Mouse (Mus musculus) bone marrow, adult 2 months (tissue): ENCODE data around the gene Kctd21. TPM values are rescaled to one million over a fixed set of nuclear protein-coding genes. Genes with fewer than 3 reads are reported as not detected.

Experiments used
- H3K27ac ChIP-seq: fragments of 200-500 bp; 2 replicates; pipeline ENCODE4 v1.5.1; 2012; ENCODE audit warnings: low read depth, mild to moderate bottlenecking, control low read depth, inconsistent platforms, low read length; ENCODE audit not compliant: control insufficient read depth, poor library complexity, insufficient read depth
- H3K4me1 ChIP-seq: fragments of 200-500 bp; 2 replicates; pipeline ENCODE4 v1.6.1; 2011; ENCODE audit warnings: low read length; ENCODE audit not compliant: control insufficient read depth, insufficient read depth
- H3K4me3 ChIP-seq: fragments of 200-500 bp; replicated peaks from 2 replicates; pipeline ENCODE3; 2011; ENCODE audit warnings: mild to moderate bottlenecking, low read depth, low read length, control low read depth; ENCODE audit not compliant: control insufficient read depth
- CTCF ChIP-seq: fragments of 200-500 bp; IDR thresholded peaks from 2 replicates; pipeline ENCODE4 v1.5.1; 2011; ENCODE audit warnings: low read length, control low read depth; ENCODE audit not compliant: control insufficient read depth, insufficient read depth
- POLR2A ChIP-seq: fragments of 200-500 bp; IDR thresholded peaks from 2 replicates; pipeline ENCODE4 v1.6.1; 2011; ENCODE audit warnings: low read depth, mild to moderate bottlenecking, control low read depth, low read length, borderline replicate concordance; ENCODE audit not compliant: control insufficient read depth
- WGBS: fragments of 180-500 bp; shearing (Covaris S2); methylation state at CpG from one replicate; pipeline ENCODE4 v1.1.7; 2018; 5-methylcytosine and 5-hydroxymethylcytosine counted together
- polyA plus RNA-seq: library from polyadenylated mRNA; stranded (reverse); fragments of >200 nt; gene quantifications from 2 replicates; pipeline ENCODE4 v1.2.4, GENCODE M21; 2011; ENCODE audit warnings: low replicate concordance; ENCODE audit not compliant: missing spikeins, insufficient read depth, insufficient read length

Gene Kctd21
- polyA plus RNA-seq, 1 experiment, result 1.2 TPM

DNA sequence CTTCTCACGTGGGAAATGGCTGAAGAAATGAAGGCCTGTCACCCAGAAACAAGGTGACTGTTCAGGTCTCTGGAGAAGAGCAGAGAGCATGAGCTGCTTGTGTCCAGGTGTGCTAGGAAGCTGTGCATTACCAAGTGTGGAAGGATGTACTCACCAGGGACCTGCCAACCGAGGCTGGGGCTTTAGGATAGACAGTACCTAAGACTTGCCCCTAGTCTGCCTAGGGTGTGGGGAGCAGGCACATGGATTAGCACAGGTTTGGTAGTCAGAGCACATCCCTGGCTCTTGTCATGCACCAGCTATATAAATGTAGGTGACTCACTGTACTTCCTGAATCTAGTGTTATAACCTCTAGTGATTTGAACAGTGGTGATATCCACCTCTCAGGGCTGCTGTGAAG lies 28.5 kb upstream of the Kctd21 start:
- TF ChIP-seq POLR2A, result no peak
- TF ChIP-seq CTCF, result no peak
- WGBS, result 79% methylated on average over 2 of the region's 2 CpGs
- Histone ChIP-seq H3K4me1 (no peaks in the 10 kb centered on the region), H3K27ac (no peak overlapping the region), H3K4me3 (no peak overlapping the region)

DNA sequence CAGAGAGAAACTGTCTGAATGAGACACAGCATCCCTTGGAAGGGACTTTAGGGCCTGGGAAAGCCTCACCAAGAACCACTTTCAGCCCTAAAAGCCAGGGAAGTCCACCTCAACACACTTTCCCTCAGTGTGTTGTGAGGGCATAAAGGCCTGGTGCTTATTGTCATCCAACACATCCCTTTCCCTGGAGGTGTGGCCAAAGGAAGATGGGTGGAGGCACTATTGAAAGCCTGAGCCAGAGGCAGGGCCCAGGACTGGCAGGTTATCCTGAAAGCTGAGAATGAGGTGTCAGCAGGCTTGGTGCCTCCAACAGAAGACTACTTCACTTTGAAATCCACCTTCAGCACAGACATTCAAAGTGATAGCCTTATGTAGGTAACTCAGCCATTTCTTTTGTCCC lies 27.7 kb upstream of the Kctd21 start:
- H3K4me3 ChIP-seq, result no peak overlapping the region
- TF ChIP-seq CTCF (no peak), POLR2A (no peak)
- H3K4me1 ChIP-seq, result no peaks in the 10 kb centered on the region
- no peak overlapping the region for H3K27ac ChIP-seq

DNA sequence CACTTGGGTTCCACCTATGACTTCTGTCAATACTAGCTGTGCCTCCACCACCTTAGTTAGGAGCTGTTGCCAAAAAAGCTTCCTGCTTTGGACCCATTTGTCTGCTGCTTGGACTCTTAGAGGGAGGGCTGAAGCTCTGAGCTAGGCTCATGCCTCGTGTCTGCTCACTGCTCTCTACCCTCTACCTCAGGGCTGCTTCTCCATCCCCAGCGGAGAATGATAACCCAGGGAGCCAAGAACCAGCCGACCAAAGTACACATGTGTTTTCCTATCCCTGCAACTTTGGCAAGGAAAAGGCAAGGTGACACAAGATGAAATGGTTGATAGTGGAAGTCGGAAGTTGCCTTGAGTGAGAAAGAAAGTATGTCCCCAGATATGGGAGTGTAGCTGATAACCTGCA lies 26.9 kb upstream of the Kctd21 start:
- TF ChIP-seq CTCF (no peak), POLR2A (no peak)
- no peak overlapping the region for H3K4me3 ChIP-seq
- WGBS, result 76% methylated on average over 4 of the region's 4 CpGs
- H3K4me1 ChIP-seq, result no peaks in the 10 kb centered on the region
- no peak overlapping the region for H3K27ac ChIP-seq

DNA sequence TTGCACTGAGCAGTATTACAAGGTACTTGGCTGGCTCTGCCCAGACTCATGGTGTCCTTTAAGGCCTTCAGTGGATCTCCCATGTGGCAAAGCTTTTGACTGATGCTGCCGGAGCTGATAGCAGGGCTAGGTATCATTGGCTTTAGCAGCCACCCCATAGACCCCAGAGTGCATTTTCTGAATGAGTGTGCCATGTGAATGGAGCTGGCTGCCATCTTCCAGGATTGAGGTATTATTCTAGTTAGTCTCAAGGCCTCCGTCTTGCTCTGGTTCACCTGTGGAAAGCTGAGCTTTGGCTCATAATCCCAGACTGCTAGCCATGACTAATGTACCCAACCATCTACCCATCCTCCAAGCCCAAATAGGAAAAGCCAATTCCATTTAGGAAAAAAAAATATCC lies 25.3 kb upstream of the Kctd21 start:
- TF ChIP-seq CTCF, result no peak
- TF ChIP-seq POLR2A, result no peak
- Histone ChIP-seq H3K4me1 (no peaks in the 10 kb centered on the region), H3K27ac (no peak overlapping the region), H3K4me3 (no peak overlapping the region)
- WGBS, result 83% methylated on average over 2 of the region's 2 CpGs

DNA sequence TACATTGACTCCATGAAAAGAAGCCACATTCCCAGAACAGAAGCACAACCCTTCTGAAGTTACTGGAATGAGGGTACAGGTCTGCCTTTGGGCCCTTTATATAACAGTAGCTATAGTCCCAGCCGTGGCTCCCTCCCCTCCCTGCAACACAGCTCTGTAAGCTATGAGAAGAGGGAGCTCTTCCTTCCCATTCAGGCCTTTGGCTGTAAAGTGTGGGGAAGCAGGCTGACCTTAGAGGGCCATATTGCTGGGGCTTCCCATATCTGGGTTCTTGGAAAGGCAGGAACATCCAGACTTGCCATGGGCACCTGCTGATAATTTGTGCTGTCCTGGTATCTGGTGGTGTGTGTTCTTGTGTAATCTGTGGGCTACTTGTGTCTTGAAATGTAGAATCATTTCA lies 24.6 kb upstream of the Kctd21 start:
- no peak overlapping the region for H3K27ac ChIP-seq
- TF ChIP-seq POLR2A, result no peak
- no peak for TF ChIP-seq CTCF
- no peaks in the 10 kb centered on the region for H3K4me1 ChIP-seq
- no peak overlapping the region for H3K4me3 ChIP-seq
- 90% methylated on average over 1 of the region's 1 CpGs for WGBS

DNA sequence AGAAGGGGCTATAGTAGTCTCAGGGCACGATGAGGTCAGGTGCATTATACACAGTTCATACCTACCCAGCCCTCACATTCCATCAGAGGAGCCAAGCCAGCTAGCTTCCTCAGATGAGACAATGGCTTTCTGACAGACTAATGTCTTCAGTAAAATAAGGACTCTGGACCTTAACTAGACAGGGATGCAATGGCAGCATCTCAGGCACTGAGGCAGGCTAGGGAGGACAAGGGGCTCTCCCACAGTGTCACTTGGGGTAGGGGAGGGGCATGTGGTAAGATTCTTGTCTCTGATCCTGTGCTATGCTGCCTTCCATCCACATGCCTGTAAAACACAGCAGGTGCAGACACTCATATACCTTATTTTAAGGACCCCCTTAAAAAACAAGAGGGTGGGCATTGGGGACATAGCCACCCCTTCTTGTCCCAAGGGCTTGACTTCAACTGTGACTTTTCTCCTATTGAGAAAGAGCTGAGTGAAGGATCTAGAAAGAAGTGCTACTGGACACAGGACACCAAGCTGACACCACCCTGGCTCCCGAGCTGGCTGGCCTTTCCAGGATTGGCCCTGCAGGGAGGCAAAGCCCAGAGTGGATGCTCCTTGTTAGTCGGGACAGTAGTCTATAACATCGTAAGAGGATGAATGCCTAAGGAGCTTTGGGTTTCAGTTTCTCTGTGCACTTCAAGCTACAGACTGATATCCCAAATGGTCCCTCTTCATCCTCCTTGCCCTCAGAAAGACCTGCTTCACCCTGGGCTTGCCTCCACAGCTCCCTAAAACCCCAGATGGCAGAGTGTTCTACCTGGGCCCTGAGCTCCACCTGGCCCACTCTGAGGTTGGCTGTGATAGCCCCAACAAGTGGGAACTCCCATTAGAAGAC lies 22.4 kb upstream of the Kctd21 start:
- no peaks in the 10 kb centered on the region for H3K4me1 ChIP-seq

DNA sequence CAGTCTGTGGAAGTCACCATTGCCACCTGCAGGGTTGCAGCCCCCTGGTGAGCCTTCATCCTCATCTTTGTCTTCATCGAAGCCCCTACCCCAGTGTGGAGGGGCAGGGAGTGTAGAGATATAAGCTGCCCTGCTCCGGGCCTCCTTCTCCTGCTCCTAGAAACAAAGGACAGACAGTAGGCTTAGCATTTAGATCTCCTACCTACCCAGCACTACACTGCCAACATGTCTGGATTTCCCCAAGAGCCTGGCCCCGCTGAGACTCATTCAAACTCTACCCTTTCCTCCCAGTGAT lies 21.8 kb upstream of the Kctd21 start:
- no peak overlapping the region for H3K27ac ChIP-seq
- H3K4me1 ChIP-seq, result no peaks in the 10 kb centered on the region
- H3K4me3 ChIP-seq, result no peak overlapping the region
- TF ChIP-seq POLR2A, result no peak
- TF ChIP-seq CTCF, result no peak
- WGBS, result 92% methylated on average over 3 of the region's 3 CpGs

More for the DNA sequence above, 22.4 kb upstream of the Kctd21 start:
- H3K4me3 ChIP-seq, result no peak overlapping the region
- WGBS, result 81% methylated on average over 4 of the region's 4 CpGs
- TF ChIP-seq CTCF (no peak), POLR2A (no peak)
- no peak overlapping the region for H3K27ac ChIP-seq

DNA sequence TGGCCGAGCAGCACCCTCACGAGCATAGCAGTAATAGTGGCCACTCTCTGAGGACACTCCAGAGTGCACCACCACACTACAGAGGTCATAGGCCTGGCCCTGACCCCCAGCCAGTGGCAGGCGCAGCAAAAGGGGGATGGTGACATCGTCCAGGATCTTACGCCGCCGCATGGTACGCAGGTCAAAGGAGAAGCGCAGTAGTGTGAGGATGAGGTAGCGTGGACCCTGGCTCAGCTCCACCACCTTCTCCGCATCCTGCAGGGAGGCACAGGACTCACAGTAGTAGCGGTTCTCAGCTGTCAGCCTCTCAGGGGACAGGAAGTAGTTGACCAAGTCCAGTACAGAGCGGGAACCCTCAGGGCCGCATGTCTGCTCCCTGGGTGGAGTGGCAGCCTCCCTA lies 20.5 kb upstream of the Kctd21 start:
- WGBS, result 84% methylated on average over 14 of the region's 14 CpGs
- Histone ChIP-seq H3K4me3 (no peak overlapping the region), H3K4me1 (no peaks in the 10 kb centered on the region), H3K27ac (no peak overlapping the region)
- TF ChIP-seq POLR2A, result no peak
- no peak for TF ChIP-seq CTCF

DNA sequence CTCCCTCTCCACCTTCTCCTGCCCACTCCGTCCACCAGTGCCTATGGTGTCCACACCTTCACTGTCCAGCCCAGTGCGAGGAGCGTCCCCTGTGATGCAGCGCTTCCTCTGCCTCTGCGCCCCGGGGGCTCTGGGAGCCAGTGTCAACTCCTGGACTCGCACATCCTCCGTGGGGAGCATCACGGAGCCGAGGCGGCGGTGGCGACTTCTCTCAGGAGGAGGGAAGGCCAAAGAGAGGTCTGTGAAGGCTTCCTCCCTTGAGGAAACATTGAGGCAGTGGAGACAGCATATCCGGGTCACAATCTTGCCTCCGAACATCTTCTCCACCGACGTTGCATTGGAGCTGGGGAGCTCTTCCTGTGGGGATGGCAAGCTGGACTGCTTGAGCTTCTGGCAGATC lies 19.9 kb upstream of the Kctd21 start:
- WGBS, result 89% methylated on average over 17 of the region's 17 CpGs
- H3K4me1 ChIP-seq, result no peaks in the 10 kb centered on the region
- H3K27ac ChIP-seq, result no peak overlapping the region
- no peak for TF ChIP-seq CTCF
- no peak for TF ChIP-seq POLR2A
- H3K4me3 ChIP-seq, result no peak overlapping the region
